Mouse (Mus musculus) embryonic facial prominence, embryonic 11.5 days (tissue): ENCODE results near the gene Slc22a22. TPM values are rescaled to one million over a fixed set of nuclear protein-coding genes. Genes with fewer than 3 reads are reported as not detected.

Experiments
- ATAC-seq: fragments of 200-750 bp; cut with Nextera tagmentation; replicated peaks from 2 replicates; pipeline ENCODE4 v1.8.0; 2017; ENCODE audit warnings: low read depth; ENCODE audit not compliant: insufficient number of reproducible peaks, low FRiP score, low TSS enrichment
- DNase-seq: peaks from one replicate; pipeline ENCODE4 v3.0.0-alpha.2; 2015; ENCODE audit warnings: low spot score
- H3K27ac ChIP-seq: fragments of 300-500 bp; sonication (generic); replicated peaks from 2 replicates; pipeline ENCODE4 v1.5.1; 2014; ENCODE audit warnings: mild to moderate bottlenecking, low read depth, low read length, control low read depth
- H3K27me3 ChIP-seq: fragments of 300-500 bp; sonication (generic); 2 replicates; pipeline ENCODE4 v1.6.1; 2014; ENCODE audit warnings: mild to moderate bottlenecking, low read length, moderate library complexity, mixed read lengths; ENCODE audit not compliant: control insufficient read depth, insufficient read depth
- H3K36me3 ChIP-seq: fragments of 300-500 bp; sonication (generic); replicated peaks from 2 replicates; pipeline ENCODE4 v1.6.1; 2014; ENCODE audit warnings: low read depth, mild to moderate bottlenecking, low read length, moderate library complexity, mixed read lengths; ENCODE audit not compliant: control insufficient read depth, insufficient read depth
- H3K4me1 ChIP-seq: fragments of 300-500 bp; sonication (generic); 2 replicates; pipeline ENCODE4 v1.6.1; 2014; ENCODE audit warnings: low read length, mixed read lengths; ENCODE audit not compliant: control insufficient read depth, insufficient read depth
- H3K4me2 ChIP-seq: fragments of 300-500 bp; sonication (generic); 2 replicates; pipeline ENCODE4 v1.6.1; 2014; ENCODE audit warnings: low read depth, mild to moderate bottlenecking, control low read depth, low read length, moderate library complexity
- H3K4me3 ChIP-seq: fragments of 300-500 bp; sonication (generic); 2 replicates; pipeline ENCODE4 v1.5.1; 2014; ENCODE audit warnings: low read depth, low read length, control low read depth
- H3K9ac ChIP-seq: fragments of 300-500 bp; sonication (generic); replicated peaks from 2 replicates; pipeline ENCODE4 v1.6.1; 2014; ENCODE audit warnings: mild to moderate bottlenecking, control low read depth, low read length
- H3K9me3 ChIP-seq: fragments of 300-500 bp; sonication (generic); replicated peaks from 2 replicates; pipeline ENCODE4 v1.6.1; 2016; ENCODE audit warnings: mild to moderate bottlenecking, low read length, inconsistent platforms, mixed read lengths; ENCODE audit not compliant: control insufficient read depth
- WGBS: fragments of 180-500 bp; shearing (Covaris S2); extraction: QIAGEN DNeasy Blood & Tissue Kit; methylation state at CpG from one replicate; pipeline ENCODE4 v1.1.7; 2014; 5-methylcytosine and 5-hydroxymethylcytosine counted together
- polyA plus RNA-seq: library from polyadenylated mRNA; unstranded; fragments of >200 nt; fragmentation: Nextera tagmentation; extraction: Ambion mirVana; gene quantifications from 2 replicates; pipeline ENCODE4 v1.2.1, GENCODE M21; 2014

The Slc22a22 gene
- polyA plus RNA-seq, result not detected in 2 replicates

- Histone ChIP-seq H3K9ac (no peak within 1 kb of the TSS), H3K27ac (no peak within 1 kb of the TSS), H3K4me2 (no peak within 1 kb of the TSS), H3K9me3 (no peaks in the 10 kb centered on the region), H3K27me3 (no peaks in the 10 kb centered on the region), H3K4me3 (no peak within 1 kb of the TSS), H3K4me1 (no peaks in the 10 kb centered on the region), H3K36me3 (no peaks in the 10 kb centered on the region)
- DNase-seq, result no peak
- ATAC-seq, result no peak
- 64% methylated on average over 2 of the region's 2 CpGs for WGBS
These were observed at the start of gene Slc22a22 for GRCm38 (mm10) chr15:57477525-57477924. Gene Slc22a22, minus strand, starts transcription at chr15:57477625.

GRCm38 (mm10) chr15:57523510-57524298 is 46.3 kb upstream of the Slc22a22 start:
- H3K4me2 ChIP-seq, result no peak overlapping the region
- WGBS, result 38% methylated on average over 10 of the region's 10 CpGs
- DNase-seq (peak; percentile 93), ATAC-seq (peak; percentile 70)
- no peaks in the 10 kb centered on the region for H3K9me3 ChIP-seq
- no peaks in the 10 kb centered on the region for H3K36me3 ChIP-seq
- no peak overlapping the region for H3K9ac ChIP-seq
- no peak overlapping the region for H3K4me3 ChIP-seq
- H3K4me1 ChIP-seq, result no peaks in the 10 kb centered on the region
- no peaks in the 10 kb centered on the region for H3K27me3 ChIP-seq
- H3K27ac ChIP-seq, result no peak overlapping the region

GRCm38 (mm10) chr15:57522160-57522559 is 44.7 kb upstream of the Slc22a22 start:
- no peak overlapping the region for H3K4me2 ChIP-seq
- H3K36me3 ChIP-seq, result no peaks in the 10 kb centered on the region
- H3K27ac ChIP-seq, result no peak overlapping the region
- no peaks in the 10 kb centered on the region for H3K9me3 ChIP-seq
- ATAC-seq (no peak), DNase-seq (no peak)
- no peaks in the 10 kb centered on the region for H3K27me3 ChIP-seq
- 73% methylated on average over 1 of the region's 1 CpGs for WGBS
- no peak overlapping the region for H3K9ac ChIP-seq
- no peak overlapping the region for H3K4me3 ChIP-seq
- H3K4me1 ChIP-seq, result no peaks in the 10 kb centered on the region

GRCm38 (mm10) chr15:57509185-57510172 is 32.1 kb upstream of the Slc22a22 start:
- 19% methylated on average over 21 of the region's 21 CpGs for WGBS
- no peak overlapping the region for H3K4me2 ChIP-seq
- DNase-seq (peak; percentile 44), ATAC-seq (0 out of 2 replicates have a peak, but pooled peaks have one; percentile 72)
- H3K36me3 ChIP-seq, result no peaks in the 10 kb centered on the region
- no peaks in the 10 kb centered on the region; the same call in 1 of the 2 replicates for H3K4me1 ChIP-seq
- H3K27me3 ChIP-seq, result no peaks in the 10 kb centered on the region
- H3K9me3 ChIP-seq, result peaks cover 4% of the 10 kb centered on the region; the same call in 1 of the 2 replicates
- no peak overlapping the region for H3K4me3 ChIP-seq
- no peak overlapping the region for H3K27ac ChIP-seq
- peak overlapping the region; percentile 8; the same call in 1 of the 2 replicates for H3K9ac ChIP-seq

- Histone ChIP-seq H3K9me3 (no peaks in the 10 kb centered on the region), H3K4me2 (no peak overlapping the region), H3K27me3 (no peaks in the 10 kb centered on the region), H3K4me1 (no peaks in the 10 kb centered on the region; the same call in 1 of the 2 replicates), H3K4me3 (no peak overlapping the region), H3K36me3 (no peaks in the 10 kb centered on the region), H3K9ac (no peak overlapping the region; the same call in 1 of the 2 replicates), H3K27ac (no peak overlapping the region)
- DNase-seq (peak; percentile 91), ATAC-seq (peak; percentile 76)
- 48% methylated on average over 11 of the region's 11 CpGs for WGBS
These were observed 31.1 kb upstream of the Slc22a22 start for GRCm38 (mm10) chr15:57508242-57509184.

- H3K4me2 ChIP-seq, result no peak overlapping the region
- H3K4me1 ChIP-seq, result no peaks in the 10 kb centered on the region; the same call in 1 of the 2 replicates
- 64% methylated on average over 9 of the region's 9 CpGs for WGBS
- no peak overlapping the region for H3K4me3 ChIP-seq
- no peaks in the 10 kb centered on the region for H3K27me3 ChIP-seq
- no peak for DNase-seq
- no peak overlapping the region for H3K9ac ChIP-seq
- H3K27ac ChIP-seq, result no peak overlapping the region
- H3K36me3 ChIP-seq, result no peaks in the 10 kb centered on the region
- ATAC-seq, result no peak
- H3K9me3 ChIP-seq, result no peaks in the 10 kb centered on the region
These were observed 26.8 kb upstream of the Slc22a22 start for GRCm38 (mm10) chr15:57504126-57504705.

- Histone ChIP-seq H3K27me3 (no peaks in the 10 kb centered on the region), H3K27ac (no peak overlapping the region), H3K4me1 (no peaks in the 10 kb centered on the region), H3K36me3 (no peaks in the 10 kb centered on the region), H3K9me3 (no peaks in the 10 kb centered on the region), H3K4me3 (no peak overlapping the region), H3K9ac (no peak overlapping the region), H3K4me2 (no peak overlapping the region)
- WGBS, result 88% methylated on average over 3 of the region's 3 CpGs
- no peak for DNase-seq
- ATAC-seq, result no peak
These were observed 26.2 kb upstream of the Slc22a22 start for GRCm38 (mm10) chr15:57503656-57504055.
